Mouse (Mus musculus) layer of hippocampus, adult 18-20 months (tissue): ENCODE data around the gene Gm13090. TPM values are rescaled to one million over a fixed set of nuclear protein-coding genes. Genes with fewer than 3 reads are reported as not detected.

Experiments used
- DNase-seq, 2 experiments: peaks; one replicate each; pipeline ENCODE4 v3.0.0; 2022; ENCODE audit warnings: low spot score in 2 of 2
- total RNA-seq, 2 experiments: library from RNA; stranded (reverse); gene quantifications; 2 replicates each; pipeline ENCODE4 v1.2.3; 2021

Gm13090 gene
- total RNA-seq, 2 experiments from 2014 or later, result not detected

DNA sequence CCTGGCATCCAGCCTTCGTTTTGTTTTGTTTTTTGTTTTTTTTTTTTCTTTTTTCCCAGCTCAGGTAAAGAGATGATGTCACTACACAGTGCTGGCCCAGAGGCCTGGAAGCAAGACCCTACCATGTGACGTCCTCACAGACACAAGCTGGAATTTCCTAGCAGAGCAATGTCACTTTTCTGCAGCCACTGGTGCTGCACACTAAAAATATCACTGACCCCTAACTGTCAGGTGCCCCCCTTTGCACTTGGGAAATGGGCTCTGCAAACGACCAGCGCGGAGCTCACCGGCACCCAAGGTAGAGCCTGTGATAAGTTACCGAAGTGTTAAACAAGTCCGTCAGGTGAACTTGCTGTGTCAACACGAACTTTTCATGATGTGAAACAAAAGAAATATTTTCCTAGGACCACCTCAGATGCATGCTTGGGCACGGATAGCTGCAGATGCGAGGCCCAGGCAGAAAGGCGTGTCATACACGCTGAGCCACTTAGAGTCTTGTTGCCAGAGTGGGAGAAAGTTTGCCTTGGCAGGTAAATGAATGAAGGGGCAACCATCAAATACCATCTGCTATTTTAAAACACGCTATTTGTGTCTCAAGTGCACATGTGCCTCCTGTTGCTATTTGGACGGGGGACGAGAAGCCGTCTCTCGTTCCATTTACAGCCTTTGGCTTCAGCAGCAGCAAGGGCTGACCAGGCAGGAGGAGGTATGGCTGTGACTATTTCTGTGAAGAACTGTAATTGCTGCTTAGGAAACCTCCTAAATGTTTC is 7.1 kb downstream of the Gm13090 start:
- no peak for DNase-seq

DNA sequence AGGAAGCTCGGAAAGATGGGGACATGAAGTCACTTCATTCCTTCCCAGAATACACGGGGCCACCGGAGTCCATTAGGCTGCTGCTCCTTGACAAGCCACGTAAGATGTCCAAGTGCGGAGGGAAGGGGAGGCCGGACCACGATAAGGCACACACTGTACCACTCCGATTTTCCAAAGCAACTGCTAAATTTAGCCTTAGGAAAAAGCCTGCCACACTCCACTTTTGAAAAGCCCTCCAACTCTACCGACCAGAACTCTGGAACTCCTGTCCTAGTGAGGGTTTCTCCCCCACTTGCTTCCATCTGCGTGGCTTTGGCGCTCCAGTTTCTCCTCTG is 7.7 kb downstream of the Gm13090 start:
- DNase-seq, result no peak

DNA sequence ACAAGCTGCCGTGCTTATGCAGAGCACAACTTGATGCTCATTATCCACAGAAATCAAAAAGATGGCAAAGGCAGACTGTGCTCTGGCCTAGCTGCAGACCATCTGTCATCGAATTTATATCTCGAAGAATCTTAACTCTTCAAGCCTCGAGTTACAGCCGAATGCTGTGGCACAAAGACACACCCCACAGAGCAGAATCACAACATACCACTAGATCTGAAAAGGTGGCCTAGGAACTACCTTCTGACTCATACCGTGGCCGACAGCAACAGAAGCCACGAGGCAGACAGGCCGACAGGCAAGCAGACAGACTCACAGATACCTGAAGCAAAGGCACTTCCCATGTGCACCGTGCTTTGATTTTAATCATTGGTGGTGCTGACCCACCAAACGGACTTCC is 14.3 kb downstream of the Gm13090 start:
- DNase-seq, result peak; percentile 48 to 82

DNA sequence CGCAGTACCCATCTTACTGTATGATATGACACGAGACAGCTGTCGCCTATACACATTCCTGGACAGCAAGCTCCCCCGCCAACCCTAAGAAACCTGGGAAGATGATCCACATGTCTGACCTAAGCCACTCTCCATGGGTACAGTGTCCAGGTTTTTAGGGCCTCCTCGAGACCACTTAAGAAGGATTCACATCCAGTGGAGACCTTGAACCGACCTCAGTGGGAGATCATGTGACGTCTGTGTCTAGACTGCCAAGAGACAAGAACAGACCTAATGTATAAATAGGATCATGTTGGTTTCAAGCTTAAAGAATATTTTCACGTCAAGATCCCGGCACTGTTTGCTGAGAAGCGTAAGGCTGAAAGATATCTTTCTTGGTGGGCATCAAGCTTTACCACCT is 14.8 kb downstream of the Gm13090 start:
- no peak for DNase-seq

DNA sequence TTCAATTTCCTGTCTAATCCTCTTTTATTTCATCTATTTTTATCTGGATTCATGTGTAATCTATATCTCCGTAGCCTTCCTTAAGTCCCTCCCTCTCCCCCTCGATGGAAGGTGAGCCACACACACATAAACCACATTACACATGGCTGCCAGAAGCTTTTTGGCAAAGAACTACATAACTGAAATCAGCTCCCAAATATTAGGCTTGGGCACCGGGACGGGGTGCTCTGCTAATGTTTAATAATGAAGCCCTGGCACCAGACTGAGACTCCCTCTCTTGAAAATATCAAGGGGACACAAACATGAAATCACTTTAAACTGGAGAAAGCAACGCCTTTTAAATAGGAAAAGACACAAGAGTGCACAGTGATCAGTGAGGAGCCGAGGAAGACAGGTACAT is 16.5 kb downstream of the Gm13090 start:
- no peak for DNase-seq

DNA sequence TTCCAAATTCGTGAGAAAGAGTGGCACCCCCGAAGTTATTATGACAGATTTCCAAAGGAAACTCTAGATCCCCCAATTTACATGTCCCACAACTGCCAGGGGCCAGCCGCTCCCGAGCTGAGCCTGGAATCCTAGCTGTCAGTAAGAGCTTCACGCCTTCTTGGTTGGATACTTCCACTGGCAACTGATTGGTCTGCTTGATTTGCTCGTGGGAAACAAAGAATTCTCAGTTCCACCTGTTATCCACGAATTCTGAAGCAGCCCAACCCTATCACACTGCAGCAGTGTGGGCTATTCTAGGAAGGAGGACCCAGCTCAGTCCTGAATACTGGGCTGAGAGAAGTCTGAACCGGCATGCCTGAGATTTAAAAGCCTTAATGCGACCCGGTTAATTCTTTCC is 17.1 kb downstream of the Gm13090 start:
- no peak for DNase-seq

DNA sequence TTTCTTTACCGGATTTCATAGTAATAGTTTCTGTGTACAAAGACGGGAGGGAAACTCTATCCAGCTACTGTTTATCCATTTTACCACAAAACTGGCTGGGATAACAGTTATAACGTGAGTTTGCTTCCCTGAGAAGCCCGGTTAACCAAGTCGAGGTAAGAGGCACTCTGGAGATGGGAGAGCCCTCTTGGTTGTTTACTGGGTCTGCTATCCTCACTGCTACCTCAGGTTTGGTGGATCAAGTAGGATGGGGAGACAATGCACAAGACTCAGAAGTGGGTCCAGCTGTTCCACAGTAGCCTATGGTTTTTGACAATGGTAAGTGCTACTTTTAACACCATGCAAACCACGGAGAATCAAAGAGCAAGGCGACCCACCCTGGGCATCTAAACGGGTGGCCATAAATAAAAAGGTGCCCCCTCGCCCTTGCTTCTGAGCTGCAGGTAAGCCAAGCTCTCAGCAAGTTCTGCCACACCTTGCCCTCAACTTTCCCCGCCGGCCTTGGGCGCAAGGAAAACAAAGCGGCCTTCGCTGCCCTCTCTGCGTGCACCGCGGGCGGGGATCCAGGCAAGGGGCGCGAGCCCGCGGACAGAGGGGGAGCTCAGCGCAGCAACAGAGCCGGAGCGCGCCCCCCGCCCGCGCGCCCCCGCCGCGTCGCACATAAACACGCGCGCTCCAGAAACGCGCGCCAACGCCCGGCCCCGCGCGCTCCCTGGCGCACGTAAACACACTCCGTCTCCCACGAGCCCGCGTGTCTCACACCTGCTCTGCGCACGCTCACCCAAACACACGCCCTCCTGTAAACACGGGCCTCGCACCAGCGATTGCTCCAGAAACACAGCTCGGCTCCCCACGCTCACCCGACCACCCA is 18.0 kb downstream of the Gm13090 start:
- DNase-seq, result peak; percentile 70 to 85

DNA sequence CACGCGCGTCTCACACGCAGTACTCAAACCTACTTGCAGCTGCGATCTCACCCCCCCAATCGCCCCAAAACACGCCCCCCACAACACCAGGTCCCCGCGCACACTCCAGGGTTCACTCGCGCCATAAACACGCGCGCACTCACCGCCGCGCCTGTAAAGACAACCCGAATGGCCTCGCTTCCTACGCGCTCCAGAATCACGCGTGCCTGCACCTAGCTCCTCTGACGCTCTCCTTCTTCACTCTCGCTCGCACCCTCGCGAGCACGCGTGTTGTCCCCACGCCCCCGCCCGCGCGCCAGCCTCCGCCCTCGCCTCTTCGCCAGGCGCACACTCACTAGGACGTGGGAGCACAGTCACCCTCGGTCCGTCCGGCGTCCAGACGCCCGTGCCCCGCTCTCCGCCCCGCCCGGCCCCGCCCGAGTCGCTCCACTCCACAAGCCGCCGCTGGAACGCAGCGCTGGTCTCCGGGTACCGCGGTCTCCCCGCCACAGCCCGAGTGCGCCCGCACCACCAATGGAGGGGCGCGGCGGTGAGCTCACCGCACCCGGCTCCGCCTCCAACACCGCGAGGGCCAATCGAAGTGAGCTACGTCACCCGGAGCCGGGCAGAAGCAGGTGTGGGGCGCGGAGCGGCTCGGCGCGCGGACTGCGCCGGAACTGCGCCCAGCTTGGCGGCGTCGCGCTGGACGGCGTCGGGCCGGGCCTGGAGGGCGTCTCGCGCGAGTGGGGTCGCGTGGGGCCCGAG is 18.8 kb downstream of the Gm13090 start:
- DNase-seq, result peak; percentile 85 to 92

DNA sequence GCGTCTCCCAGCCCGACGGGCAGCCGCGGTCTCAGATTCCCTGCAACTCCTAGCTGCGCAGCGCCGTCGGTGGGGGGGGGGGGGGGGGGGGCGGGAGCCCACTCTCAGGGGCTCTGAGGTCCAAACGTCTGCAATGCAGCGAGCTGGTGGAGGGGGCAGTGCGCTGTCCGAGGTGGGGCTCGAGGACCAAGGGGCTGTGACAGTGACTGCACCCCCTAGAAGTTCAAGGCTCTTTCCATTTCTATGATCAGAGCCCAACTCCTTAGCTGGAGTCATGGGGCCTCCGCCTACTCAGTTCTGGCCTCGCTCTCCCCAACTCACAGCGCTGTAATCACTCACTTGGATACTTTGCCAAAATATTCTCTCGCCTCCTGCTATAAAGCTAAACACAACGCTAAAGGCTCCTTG is 19.5 kb downstream of the Gm13090 start:
- no peak for DNase-seq

DNA sequence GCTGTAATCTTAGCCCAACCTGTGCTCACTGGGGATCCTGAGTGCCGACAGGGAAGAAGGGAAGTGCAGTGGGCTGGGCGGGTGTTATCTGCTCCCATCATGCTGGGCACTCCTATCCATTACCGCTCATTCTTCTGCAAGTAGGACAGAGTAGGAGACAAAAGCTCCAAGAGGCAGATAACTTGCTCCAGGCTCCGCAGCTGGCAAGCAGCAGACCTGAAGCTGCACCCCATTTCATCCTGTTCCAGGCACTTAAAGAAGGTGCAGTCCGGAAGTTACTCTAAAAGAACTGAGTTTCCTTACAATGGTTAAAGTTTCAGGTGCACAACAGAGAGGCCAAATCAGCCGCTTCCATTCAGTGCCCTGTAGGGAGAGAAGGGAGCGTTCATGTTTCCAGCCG is 21.9 kb downstream of the Gm13090 start:
- DNase-seq, result no peak

DNA sequence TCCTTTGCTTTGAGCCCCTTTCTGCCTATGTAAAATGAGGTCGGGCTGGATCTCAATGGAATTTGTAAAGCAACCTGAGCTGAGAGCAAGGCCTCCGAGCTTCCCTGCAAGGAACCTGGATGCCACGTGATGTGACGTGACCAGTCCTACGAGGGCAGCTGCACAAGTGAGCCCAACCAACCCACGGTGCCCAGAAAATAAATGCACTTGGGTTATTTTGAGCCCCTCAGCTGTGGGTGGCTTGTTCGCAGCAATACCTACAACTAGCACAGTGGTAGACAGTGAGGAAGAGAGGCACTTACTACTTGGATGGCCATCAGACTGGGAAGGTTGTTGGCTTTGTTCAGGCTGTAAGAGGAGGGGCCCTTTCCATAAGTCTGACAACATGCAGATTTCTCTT is 25.2 kb downstream of the Gm13090 start:
- no peak for DNase-seq

DNA sequence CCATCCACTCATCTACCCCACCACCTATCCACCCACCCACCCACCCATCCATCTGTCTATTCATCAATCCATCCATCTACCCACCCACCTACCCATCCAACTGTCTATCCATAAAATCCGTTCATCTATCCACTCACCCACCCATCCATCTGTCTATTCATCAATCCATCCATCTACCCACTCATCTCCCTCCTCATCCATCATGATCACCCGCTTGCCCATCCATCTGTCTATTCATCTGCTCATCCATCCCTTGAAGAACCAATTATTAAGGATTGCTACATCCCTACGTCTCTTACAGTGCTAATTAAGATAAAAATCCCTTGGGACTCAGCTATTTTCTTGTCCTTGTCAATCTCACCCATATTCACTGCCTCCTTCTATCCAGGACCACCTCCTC is 29.5 kb downstream of the Gm13090 start:
- peak in 1 of 2 experiments; percentile 75 for DNase-seq

DNA sequence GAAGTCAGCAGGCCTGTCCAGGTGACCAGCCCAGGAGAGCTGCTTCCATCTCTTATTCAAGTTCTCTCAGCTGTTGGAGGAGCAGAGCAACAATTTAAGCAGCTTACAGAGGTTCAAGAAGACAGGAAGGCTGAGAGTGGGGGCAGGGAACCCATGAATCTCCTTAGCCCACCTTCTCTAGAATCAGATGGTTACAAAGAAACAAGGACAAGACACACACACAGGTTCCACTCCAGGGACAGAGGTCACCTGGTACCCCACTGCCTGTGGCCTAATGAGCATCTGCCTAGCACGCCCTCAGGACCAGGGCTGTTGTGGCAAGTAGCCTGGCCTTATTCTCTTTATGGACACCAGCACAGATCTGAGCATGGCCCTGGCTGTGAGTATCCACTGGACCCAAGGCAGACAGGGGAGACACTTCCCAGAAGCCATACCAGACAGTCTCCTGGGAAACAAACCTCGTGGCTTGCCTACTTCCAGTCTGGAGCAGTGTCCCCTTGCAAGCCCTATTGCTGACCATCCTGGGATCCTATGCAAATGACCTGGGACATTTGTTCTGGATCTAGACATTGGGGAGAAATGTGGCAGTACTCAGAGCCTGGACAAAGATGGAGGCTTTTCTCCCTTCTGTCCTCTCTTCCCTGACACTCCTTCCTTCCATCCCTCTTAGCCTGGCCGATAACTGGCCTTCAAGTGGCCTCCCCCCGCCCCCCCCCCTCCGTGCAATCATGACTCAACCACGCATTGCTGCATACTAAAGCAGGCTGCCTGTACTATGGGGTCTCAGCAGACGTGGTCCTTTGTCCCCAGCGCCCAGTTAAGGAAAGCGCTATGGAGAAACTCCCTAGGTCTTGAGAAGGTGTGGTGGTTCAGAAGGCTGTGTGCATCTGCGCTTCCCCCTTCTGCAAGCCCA is 38.5 kb downstream of the Gm13090 start:
- no peak for DNase-seq

DNA sequence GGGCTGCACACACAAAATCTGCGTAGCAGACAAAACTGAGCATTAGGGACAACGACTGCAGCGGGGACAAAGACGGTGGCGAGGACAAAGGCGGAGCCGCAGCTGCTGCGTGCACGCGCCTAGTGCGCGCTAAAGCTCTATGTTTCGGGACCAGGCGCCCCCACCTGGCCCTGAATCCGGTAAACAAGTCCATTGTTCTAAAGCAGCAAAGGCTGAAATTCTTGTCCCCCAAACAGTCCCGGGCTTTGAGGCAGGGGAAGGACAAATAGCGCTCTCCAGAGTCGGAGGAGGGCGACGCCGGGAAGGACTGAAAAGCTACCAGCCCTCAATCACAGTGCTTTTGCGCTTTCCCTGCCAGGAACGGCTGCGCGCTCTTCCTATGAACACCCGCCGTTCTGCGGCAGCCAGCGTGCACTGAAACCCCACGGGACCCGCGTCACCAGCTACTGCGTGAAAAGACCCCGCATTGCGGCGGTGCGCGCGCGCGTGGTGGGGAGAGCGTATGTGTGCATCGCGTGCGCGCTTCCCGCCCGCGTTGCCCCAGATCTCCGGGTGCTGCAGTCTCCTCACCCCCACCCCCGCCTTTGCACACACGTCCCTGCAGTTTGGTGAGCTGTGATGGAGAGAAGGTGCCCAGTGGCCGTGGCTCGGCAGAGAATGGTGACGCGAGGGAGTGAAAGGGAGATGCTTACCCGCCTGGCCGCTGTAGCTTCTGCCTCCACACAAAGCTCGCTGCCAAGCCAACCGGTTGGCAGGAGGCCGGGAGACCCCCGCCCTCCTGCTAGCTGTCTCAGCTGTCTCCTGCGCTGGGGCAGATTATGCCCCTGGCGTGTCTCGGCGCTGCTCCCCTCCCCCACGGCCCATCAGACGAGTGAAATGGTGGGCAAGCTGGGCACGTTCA is 39.5 kb downstream of the Gm13090 start:
- DNase-seq, result peak; percentile 85 to 91

DNA sequence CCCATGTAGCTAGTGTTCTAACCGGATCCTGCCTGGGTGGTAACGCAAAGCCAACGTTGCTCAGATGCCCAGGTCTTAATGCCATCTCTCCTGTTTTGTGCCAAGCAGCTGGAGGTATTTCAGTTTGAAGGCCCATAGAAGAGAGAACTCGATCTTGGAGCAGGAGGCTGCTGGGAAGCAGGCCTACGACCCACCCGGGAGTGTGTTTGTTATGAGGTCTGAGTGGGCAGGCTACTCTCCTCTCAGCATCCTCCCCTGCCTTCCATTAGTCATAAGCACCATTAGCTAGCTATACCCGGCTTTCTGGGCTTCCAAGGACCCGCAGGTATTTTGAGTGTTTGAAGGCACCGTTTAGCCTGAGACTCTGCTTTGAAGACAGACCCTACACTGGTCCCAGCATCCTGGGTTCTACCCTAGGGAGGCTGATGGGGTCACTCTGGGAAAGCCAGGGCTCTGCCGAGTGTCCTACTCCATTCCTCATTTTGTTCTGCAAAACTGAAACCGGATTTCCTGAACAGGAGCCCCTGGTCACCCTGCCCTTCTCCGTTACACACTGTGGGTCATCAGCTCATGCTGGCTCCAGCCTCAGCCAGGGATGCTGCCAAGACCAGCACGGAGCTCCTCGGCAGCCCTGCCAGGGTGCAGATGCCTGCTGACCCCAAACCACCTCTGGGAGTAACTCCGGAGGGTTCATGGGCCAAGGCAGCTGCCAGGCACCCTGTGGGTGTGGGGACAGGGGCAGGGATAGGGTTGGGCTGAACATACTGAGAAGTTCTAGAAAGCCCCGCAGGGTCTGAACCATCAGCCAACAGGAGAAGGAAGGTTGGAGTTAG is 40.6 kb downstream of the Gm13090 start:
- DNase-seq, result peak in 1 of 2 experiments; percentile 54

DNA sequence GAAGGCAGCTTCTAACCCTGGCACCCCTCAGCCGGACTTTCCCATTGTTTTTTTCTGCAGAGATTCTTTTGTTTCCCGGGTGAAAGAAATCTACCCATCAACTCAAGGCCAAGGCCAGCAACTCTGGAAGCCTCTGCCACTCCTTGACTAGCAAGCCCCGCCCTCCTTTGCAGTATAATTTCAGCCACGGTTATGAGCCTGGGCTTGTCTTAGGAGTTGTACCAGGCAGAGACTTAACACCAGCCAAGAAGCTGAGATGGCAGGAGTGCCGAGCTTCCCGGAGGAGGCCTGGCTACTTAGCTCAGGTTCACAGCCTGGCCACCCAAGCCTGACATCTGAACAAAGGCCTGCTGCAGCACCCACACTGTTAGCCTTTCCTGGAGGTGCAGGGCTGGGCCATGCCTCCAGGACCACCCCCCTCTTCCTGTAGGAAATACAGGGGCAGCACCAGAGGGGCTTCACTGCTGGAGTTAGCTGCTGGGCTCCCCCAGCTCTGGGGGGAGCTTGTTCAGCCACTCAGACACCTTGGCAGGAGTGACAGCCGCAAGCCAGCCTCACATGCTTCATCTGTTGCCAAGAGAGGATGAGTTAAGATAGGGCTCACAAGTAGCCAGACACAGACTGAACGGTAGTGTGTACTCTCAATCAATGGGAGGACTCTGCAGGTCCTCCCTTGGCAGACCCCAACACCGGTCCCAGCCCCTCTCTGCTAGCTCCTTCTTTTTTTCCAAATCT is 41.6 kb downstream of the Gm13090 start:
- DNase-seq, result no peak

DNA sequence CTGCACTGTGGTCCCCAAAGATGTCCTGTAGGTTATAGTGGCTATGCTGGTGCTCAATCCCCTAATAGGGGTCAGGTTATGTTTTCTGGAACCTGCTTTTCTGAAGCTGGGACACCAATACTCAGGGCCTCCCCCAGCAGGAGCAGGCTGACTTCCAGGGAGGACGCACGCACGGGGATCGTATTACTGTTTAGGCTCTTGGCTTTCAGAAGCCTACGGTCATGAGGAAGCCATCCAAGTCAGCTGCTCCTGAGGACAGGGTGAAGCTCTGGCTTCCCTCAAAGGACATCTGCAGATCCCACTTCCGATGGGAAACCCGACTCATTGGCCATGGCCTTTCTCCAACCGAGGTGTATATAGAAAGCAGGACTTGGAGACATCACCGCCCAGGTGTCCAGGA is 43.1 kb downstream of the Gm13090 start:
- DNase-seq, result no peak

DNA sequence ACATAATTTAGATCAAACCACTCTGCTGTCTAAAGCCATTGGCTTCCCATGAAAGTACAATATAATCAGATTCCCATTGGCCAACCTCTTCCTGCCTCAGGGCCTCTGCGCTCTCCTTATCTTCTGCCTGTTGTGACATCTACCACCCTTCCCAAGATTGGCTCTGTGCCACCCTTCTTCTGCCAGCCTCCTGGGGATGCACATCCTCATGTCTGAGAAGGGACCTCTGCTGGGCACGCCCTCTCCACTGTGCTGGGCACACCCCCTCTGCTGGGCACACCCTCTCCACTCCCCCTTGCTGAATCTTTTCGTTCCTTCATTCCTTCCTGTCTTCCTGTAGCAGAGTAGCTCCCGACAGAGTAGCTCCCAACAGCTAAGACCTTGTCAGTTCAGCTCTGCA is 44.4 kb downstream of the Gm13090 start:
- DNase-seq, result no peak
